Mouse (Mus musculus) neural tube, embryonic 11.5 days (tissue): ENCODE measurements around the gene Jade3. TPM values are rescaled to one million over a fixed set of nuclear protein-coding genes. Genes with fewer than 3 reads are reported as not detected.

Source experiments
- ATAC-seq: fragments of 200-750 bp; cut with Nextera tagmentation; 2 replicates; pipeline ENCODE4 v1.8.0; 2017; ENCODE audit warnings: moderate number of reproducible peaks, mild to moderate bottlenecking, moderate TSS enrichment, moderate library complexity; ENCODE audit not compliant: insufficient read depth, low FRiP score, low TSS enrichment
- DNase-seq: peaks from one replicate; pipeline ENCODE4 v3.0.0-alpha.2; 2015; ENCODE audit warnings: low spot score
- H3K27ac ChIP-seq: fragments of 300-500 bp; sonication (generic); 2 replicates; pipeline ENCODE4 v1.5.1; 2014; ENCODE audit warnings: low read depth, mild to moderate bottlenecking, low read length
- H3K27me3 ChIP-seq: fragments of 300-500 bp; sonication (generic); 2 replicates; pipeline ENCODE4 v1.6.1; 2014; ENCODE audit warnings: mild to moderate bottlenecking, low read length, mixed read lengths; ENCODE audit not compliant: control insufficient read depth, insufficient read depth
- H3K36me3 ChIP-seq: fragments of 300-500 bp; sonication (generic); 2 replicates; pipeline ENCODE4 v1.6.1; 2014; ENCODE audit warnings: mild to moderate bottlenecking, low read length, moderate library complexity, mixed read lengths; ENCODE audit not compliant: control insufficient read depth, insufficient read depth
- H3K4me1 ChIP-seq: fragments of 300-500 bp; sonication (generic); 2 replicates; pipeline ENCODE4 v1.6.1; 2014; ENCODE audit warnings: low read length, mixed read lengths; ENCODE audit not compliant: control insufficient read depth, insufficient read depth
- H3K4me2 ChIP-seq: fragments of 300-500 bp; sonication (generic); 2 replicates; pipeline ENCODE4 v1.6.1; 2014; ENCODE audit warnings: low read depth, mild to moderate bottlenecking, moderate library complexity
- H3K4me3 ChIP-seq: fragments of 300-500 bp; sonication (generic); 2 replicates; pipeline ENCODE4 v1.5.1; 2014; ENCODE audit warnings: low read depth, low read length
- H3K9ac ChIP-seq: fragments of 300-500 bp; sonication (generic); 2 replicates; pipeline ENCODE4 v1.6.1; 2014; ENCODE audit warnings: mild to moderate bottlenecking, low read length
- H3K9me3 ChIP-seq: fragments of 300-500 bp; sonication (generic); 2 replicates; pipeline ENCODE4 v1.6.1; 2016; ENCODE audit warnings: low read length; ENCODE audit not compliant: control insufficient read depth
- WGBS: fragments of 180-500 bp; shearing (Covaris S2); extraction: QIAGEN DNeasy Blood & Tissue Kit; methylation state at CpG from one replicate; pipeline ENCODE4 v1.1.7; 2014; 5-methylcytosine and 5-hydroxymethylcytosine counted together
- polyA plus RNA-seq: library from polyadenylated mRNA; unstranded; fragments of >200 nt; fragmentation: Nextera tagmentation; extraction: Ambion mirVana; gene quantifications from 2 replicates; pipeline ENCODE4 v1.2.1, GENCODE M21; 2014

Jade3 gene
- polyA plus RNA-seq, 1 experiment from 2014 or later = 9.5 TPM

- H3K36me3 ChIP-seq = no peaks in the 10 kb centered on the region
- H3K9ac ChIP-seq = no peak overlapping the region
- H3K4me2 ChIP-seq = no peak overlapping the region
- DNase-seq = no peak
- ATAC-seq = no peak
- no peaks in the 10 kb centered on the region for H3K4me1 ChIP-seq
- no peak overlapping the region for H3K27ac ChIP-seq
- no peaks in the 10 kb centered on the region for H3K9me3 ChIP-seq
- no peak overlapping the region for H3K4me3 ChIP-seq
- H3K27me3 ChIP-seq = no peaks in the 10 kb centered on the region
- WGBS = 89% methylated on average over 4 of the region's 4 CpGs
These were observed 14.1 kb upstream of the Jade3 start for GRCm38 (mm10) chrX:20411382-20411781.

- H3K4me1 ChIP-seq = no peaks in the 10 kb centered on the region
- no peaks in the 10 kb centered on the region for H3K9me3 ChIP-seq
- H3K4me3 ChIP-seq = no peak overlapping the region
- no peaks in the 10 kb centered on the region for H3K36me3 ChIP-seq
- no peak for DNase-seq
- no peak overlapping the region for H3K27ac ChIP-seq
- no peak overlapping the region for H3K4me2 ChIP-seq
- no peaks in the 10 kb centered on the region for H3K27me3 ChIP-seq
- no peak for ATAC-seq
- WGBS = 85% methylated on average over 3 of the region's 3 CpGs
- H3K9ac ChIP-seq = no peak overlapping the region
These were observed 13.3 kb upstream of the Jade3 start for GRCm38 (mm10) chrX:20412221-20412620.

GRCm38 (mm10) chrX:20414885-20415622 lies 10.4 kb upstream of the Jade3 start:
- DNase-seq (no peak), ATAC-seq (no peak)
- Histone ChIP-seq H3K9me3 (no peaks in the 10 kb centered on the region), H3K4me3 (no peak overlapping the region), H3K27me3 (no peaks in the 10 kb centered on the region), H3K36me3 (no peaks in the 10 kb centered on the region), H3K27ac (no peak overlapping the region), H3K9ac (no peak overlapping the region), H3K4me2 (no peak overlapping the region), H3K4me1 (no peaks in the 10 kb centered on the region)
- 57% methylated on average over 10 of the region's 10 CpGs for WGBS

DNA sequence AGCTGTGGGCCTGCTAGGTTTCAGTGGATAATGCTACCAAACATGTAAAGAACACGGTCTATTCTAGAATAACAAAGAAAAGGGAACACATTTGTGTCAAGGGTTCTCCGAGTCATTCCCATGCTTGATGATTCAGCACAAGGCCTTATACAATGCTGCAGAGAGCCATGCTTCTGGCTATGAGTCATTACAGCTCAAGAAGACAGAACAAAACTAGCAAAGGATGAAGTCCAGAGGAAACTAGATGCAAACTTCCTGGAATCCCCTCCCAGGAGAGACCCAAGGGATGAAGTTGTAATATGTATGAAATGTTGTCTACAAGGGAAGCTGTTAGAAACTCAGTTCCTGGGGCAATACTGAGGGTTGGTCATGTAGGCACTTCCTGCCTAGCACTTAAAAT lies 7.0 kb upstream of the Jade3 start:
- H3K4me1 ChIP-seq = no peaks in the 10 kb centered on the region
- H3K36me3 ChIP-seq = no peaks in the 10 kb centered on the region
- H3K9ac ChIP-seq = no peak overlapping the region
- no peak overlapping the region for H3K4me2 ChIP-seq
- H3K4me3 ChIP-seq = no peak overlapping the region
- 88% methylated on average over 2 of the region's 2 CpGs for WGBS
- DNase-seq (no peak), ATAC-seq (no peak)
- H3K27me3 ChIP-seq = no peaks in the 10 kb centered on the region
- H3K9me3 ChIP-seq = no peaks in the 10 kb centered on the region
- H3K27ac ChIP-seq = no peak overlapping the region

- ATAC-seq (no peak), DNase-seq (no peak)
- Histone ChIP-seq H3K4me1 (no peaks in the 10 kb centered on the region), H3K36me3 (no peaks in the 10 kb centered on the region), H3K4me2 (no peak overlapping the region), H3K9me3 (no peaks in the 10 kb centered on the region), H3K27ac (no peak overlapping the region), H3K9ac (no peak overlapping the region), H3K4me3 (no peak overlapping the region), H3K27me3 (no peaks in the 10 kb centered on the region)
- 91% methylated on average over 4 of the region's 4 CpGs for WGBS
These were observed 6.0 kb upstream of the Jade3 start for GRCm38 (mm10) chrX:20419536-20419935.

- Histone ChIP-seq H3K9me3 (no peaks in the 10 kb centered on the region), H3K36me3 (no peaks in the 10 kb centered on the region), H3K4me2 (peak overlapping the region; percentile 49), H3K4me1 (no peaks in the 10 kb centered on the region), H3K4me3 (peak overlapping the region; percentile 57), H3K9ac (peak overlapping the region; percentile 71), H3K27ac (peak overlapping the region; percentile 68), H3K27me3 (no peaks in the 10 kb centered on the region)
- ATAC-seq (no peak; the same call in 1 of the 2 replicates), DNase-seq (peak; percentile 57)
- WGBS = 17% methylated on average over 39 of the region's 51 CpGs
These were observed 456 bp downstream of the Jade3 start for GRCm38 (mm10) chrX:20425839-20426449.

GRCm38 (mm10) chrX:20483213-20483612 lies 57.7 kb downstream of the Jade3 start:
- no peak overlapping the region for H3K9ac ChIP-seq
- ATAC-seq (no peak), DNase-seq (no peak)
- no peaks in the 10 kb centered on the region for H3K9me3 ChIP-seq
- H3K4me3 ChIP-seq = no peak overlapping the region
- no peak overlapping the region for H3K27ac ChIP-seq
- no peaks in the 10 kb centered on the region for H3K4me1 ChIP-seq
- H3K36me3 ChIP-seq = no peaks in the 10 kb centered on the region
- no peaks in the 10 kb centered on the region for H3K27me3 ChIP-seq
- WGBS = 86% methylated on average over 2 of the region's 2 CpGs
- no peak overlapping the region for H3K4me2 ChIP-seq

- WGBS = 91% methylated on average over 3 of the region's 3 CpGs
- Histone ChIP-seq H3K27me3 (no peaks in the 10 kb centered on the region), H3K36me3 (no peaks in the 10 kb centered on the region), H3K9me3 (no peaks in the 10 kb centered on the region), H3K4me1 (no peaks in the 10 kb centered on the region), H3K9ac (no peak overlapping the region), H3K4me3 (no peak overlapping the region), H3K4me2 (no peak overlapping the region), H3K27ac (no peak overlapping the region)
- ATAC-seq = no peak
- no peak for DNase-seq
These were observed 72.2 kb downstream of the Jade3 start for GRCm38 (mm10) chrX:20497682-20498081.
